Mouse (Mus musculus) kidney, embryonic 16.5 days (tissue): ENCODE measurements around the gene Igtp. TPM values are rescaled to one million over a fixed set of nuclear protein-coding genes. Genes with fewer than 3 reads are reported as not detected.
"Not testable (repeated sequence)": the region's sequence is repeated elsewhere in the genome, so short reads cannot be mapped to it uniquely, and the experiment has no call there.

Experiments used
- ATAC-seq: fragments of 200-750 bp; cut with Nextera tagmentation; 2 replicates; pipeline ENCODE4 v1.8.0; 2017; ENCODE audit warnings: moderate TSS enrichment; ENCODE audit not compliant: low FRiP score, low TSS enrichment
- H3K27ac ChIP-seq: fragments of 300-500 bp; sonication (generic); 2 replicates; pipeline ENCODE4 v1.5.1; 2014; ENCODE audit warnings: low read length
- H3K27me3 ChIP-seq: fragments of 300-500 bp; sonication (generic); 2 replicates; pipeline ENCODE4 v1.6.1; 2014; ENCODE audit warnings: low read length, control low read depth, mixed read lengths; ENCODE audit not compliant: insufficient read depth
- H3K36me3 ChIP-seq: fragments of 300-500 bp; sonication (generic); 2 replicates; pipeline ENCODE4 v1.6.1; 2014; ENCODE audit warnings: low read length, control low read depth, mixed read lengths; ENCODE audit not compliant: insufficient read depth
- H3K4me1 ChIP-seq: fragments of 300-500 bp; sonication (generic); 2 replicates; pipeline ENCODE4 v1.6.1; 2014; ENCODE audit warnings: low read length, control low read depth, mixed read lengths; ENCODE audit not compliant: insufficient read depth
- H3K4me2 ChIP-seq: fragments of 300-500 bp; sonication (generic); replicated peaks from 2 replicates; pipeline ENCODE4 v1.6.1; 2014; ENCODE audit warnings: low read depth, low read length
- H3K4me3 ChIP-seq: fragments of 300-500 bp; sonication (generic); 2 replicates; pipeline ENCODE4 v1.5.1; 2014; ENCODE audit warnings: mild to moderate bottlenecking, low read length
- H3K9ac ChIP-seq: fragments of 300-500 bp; sonication (generic); replicated peaks from 2 replicates; pipeline ENCODE4 v1.6.1; 2014; ENCODE audit warnings: low read length
- H3K9me3 ChIP-seq: fragments of 300-500 bp; sonication (generic); 2 replicates; pipeline ENCODE4 v1.6.1; 2016; ENCODE audit warnings: low read length, control low read depth
- WGBS: fragments of 180-500 bp; shearing (Covaris S2); extraction: QIAGEN DNeasy Blood & Tissue Kit; methylation state at CpG from one replicate; pipeline ENCODE4 v1.1.7; 2014; 5-methylcytosine and 5-hydroxymethylcytosine counted together
- polyA plus RNA-seq: library from polyadenylated mRNA; unstranded; fragments of >200 nt; fragmentation: Nextera tagmentation; extraction: Ambion mirVana; gene quantifications from 2 replicates; pipeline ENCODE4 v1.2.1, GENCODE M21; 2015

Igtp gene
- polyA plus RNA-seq, 1 experiment from 2014 or later = 4.5 TPM

DNA sequence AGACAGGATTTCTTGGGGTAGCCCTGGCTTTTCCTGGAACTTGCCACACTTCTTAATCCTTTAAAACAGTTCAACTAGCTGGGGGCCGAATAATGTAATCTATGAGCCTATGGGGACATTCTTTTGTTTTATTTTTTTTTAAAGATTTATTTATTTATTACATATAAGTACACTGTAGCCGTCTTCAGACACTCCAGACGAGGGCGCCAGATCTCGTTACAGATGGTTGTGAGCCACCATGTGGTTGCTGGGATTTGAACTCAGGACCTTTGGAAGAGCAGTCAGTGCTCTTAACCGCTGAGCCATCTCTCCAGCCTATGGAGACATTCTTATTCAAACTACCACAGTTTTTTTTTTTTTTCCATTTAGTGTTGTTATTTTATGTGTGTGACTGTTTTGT is 19.4 kb upstream of the Igtp start:
- not testable (repeated sequence) for H3K4me2 ChIP-seq, H3K27me3 ChIP-seq, H3K9me3 ChIP-seq, H3K27ac ChIP-seq, ATAC-seq, H3K4me3 ChIP-seq, H3K4me1 ChIP-seq, H3K9ac ChIP-seq
- H3K36me3 ChIP-seq = peaks cover 26% of the 10 kb centered on the region
- 96% methylated on average over 6 of the region's 6 CpGs for WGBS

DNA sequence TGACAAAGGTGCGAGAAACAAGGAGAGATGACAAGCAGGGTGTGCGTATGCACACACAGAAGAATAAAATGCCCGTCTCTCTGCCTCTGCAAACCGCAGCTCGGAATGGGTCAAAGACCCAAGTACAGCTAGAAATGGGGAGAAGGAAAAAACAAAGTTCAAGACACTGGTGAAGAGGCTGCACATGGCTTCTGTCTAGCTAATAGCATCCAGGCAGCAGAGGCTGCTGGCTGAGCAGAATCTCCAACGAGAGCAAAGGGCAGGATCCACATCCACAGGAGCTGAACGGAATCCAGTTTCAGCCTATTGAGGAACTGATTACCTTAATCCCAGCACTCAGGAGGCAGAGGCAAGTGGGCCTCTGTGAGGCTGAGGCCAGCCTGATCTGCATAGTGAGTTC is 18.6 kb upstream of the Igtp start:
- H3K27ac ChIP-seq = no peak overlapping the region
- WGBS = 84% methylated on average over 7 of the region's 7 CpGs
- H3K9ac ChIP-seq = no peak overlapping the region
- H3K4me1 ChIP-seq = no peaks in the 10 kb centered on the region
- peaks cover 19% of the 10 kb centered on the region for H3K36me3 ChIP-seq
- no peaks in the 10 kb centered on the region for H3K27me3 ChIP-seq
- no peak overlapping the region for H3K4me2 ChIP-seq
- H3K9me3 ChIP-seq = no peaks in the 10 kb centered on the region
- no peak for ATAC-seq
- no peak overlapping the region for H3K4me3 ChIP-seq

DNA sequence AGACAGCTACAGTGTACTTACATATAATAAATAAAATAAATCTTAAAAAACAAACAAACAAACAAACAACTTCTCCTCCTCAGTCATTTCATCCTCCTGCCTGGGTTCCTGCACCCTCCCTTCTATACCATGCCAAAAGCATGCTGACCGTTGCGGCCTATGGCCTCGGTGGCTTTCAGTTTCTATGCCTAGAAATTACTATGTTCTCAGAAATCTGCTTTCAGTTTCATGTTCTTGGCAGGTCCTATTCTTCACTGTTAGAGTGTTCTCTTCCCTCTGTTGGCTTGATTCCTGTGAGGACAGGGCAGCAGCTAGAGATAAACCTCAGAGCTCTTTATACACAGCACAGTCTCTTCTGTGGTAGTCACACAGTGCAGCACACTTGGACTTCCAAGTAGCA is 15.8 kb upstream of the Igtp start:
- 90% methylated on average over 3 of the region's 3 CpGs for WGBS
- ATAC-seq = no peak
- H3K9ac ChIP-seq = no peak overlapping the region

DNA sequence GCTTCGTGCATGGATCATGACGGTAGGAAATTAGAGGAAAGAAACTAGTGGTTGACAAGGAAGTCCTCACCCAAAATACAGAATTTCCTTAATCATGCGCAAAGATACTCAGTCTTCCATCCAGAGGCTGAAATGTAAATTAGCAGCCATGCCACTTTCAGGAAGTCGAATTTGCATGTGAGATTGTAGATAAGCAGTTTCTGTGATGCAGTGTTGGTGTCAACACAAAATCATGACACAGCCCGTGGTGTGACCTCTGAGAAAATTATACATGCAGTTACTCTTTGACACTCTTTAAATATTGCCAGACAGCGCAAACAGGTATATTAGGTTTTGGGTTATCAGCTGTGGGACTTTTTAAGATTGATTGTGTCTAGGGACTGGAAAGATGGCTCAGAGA is 9.7 kb upstream of the Igtp start:
- Histone ChIP-seq H3K4me3 (no peak overlapping the region), H3K36me3 (no peaks in the 10 kb centered on the region), H3K4me1 (peaks cover 6% of the 10 kb centered on the region), H3K27ac (no peak overlapping the region), H3K27me3 (no peaks in the 10 kb centered on the region), H3K9me3 (no peaks in the 10 kb centered on the region; the same call in 1 of the 2 replicates), H3K4me2 (no peak overlapping the region), H3K9ac (no peak overlapping the region)
- no peak for ATAC-seq
- WGBS = 88% methylated on average over 6 of the region's 6 CpGs

More for the DNA sequence above, 15.8 kb upstream of the Igtp start:
- H3K4me3 ChIP-seq = no peak overlapping the region
- no peaks in the 10 kb centered on the region for H3K9me3 ChIP-seq
- H3K4me1 ChIP-seq = no peaks in the 10 kb centered on the region
- H3K4me2 ChIP-seq = no peak overlapping the region
- 0 out of 2 replicates have a peak, but pooled peaks cover 3% of the 10 kb centered on the region for H3K36me3 ChIP-seq
- no peak overlapping the region for H3K27ac ChIP-seq
- no peaks in the 10 kb centered on the region for H3K27me3 ChIP-seq

DNA sequence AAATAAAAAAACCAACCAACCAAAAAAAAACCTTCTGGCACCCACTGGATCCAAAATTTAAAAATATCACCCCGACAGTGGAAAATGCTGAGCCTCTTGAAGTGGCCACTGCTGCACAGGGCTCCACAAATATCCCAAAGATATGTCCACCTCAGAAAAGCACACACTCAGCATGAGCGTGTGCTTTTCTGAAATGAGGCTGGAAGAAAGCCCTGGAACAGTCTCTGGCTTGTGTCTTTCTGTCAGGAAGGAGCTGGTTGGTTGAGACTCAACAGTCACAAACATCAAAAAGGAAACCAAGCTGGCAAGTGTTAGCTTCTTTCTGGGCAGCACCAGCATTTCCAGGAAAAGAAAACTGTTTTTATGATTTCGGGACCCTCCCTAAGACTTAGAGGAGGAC is 6.0 kb upstream of the Igtp start:
- no peak for ATAC-seq
- H3K4me1 ChIP-seq = peaks cover 12% of the 10 kb centered on the region
- H3K27me3 ChIP-seq = no peaks in the 10 kb centered on the region
- H3K9ac ChIP-seq = no peak overlapping the region
- H3K27ac ChIP-seq = no peak overlapping the region; the same call in 1 of the 2 replicates
- no peak overlapping the region for H3K4me2 ChIP-seq
- 73% methylated on average over 3 of the region's 3 CpGs for WGBS
- H3K36me3 ChIP-seq = no peaks in the 10 kb centered on the region
- no peaks in the 10 kb centered on the region; the same call in 1 of the 2 replicates for H3K9me3 ChIP-seq
- H3K4me3 ChIP-seq = no peak overlapping the region

DNA sequence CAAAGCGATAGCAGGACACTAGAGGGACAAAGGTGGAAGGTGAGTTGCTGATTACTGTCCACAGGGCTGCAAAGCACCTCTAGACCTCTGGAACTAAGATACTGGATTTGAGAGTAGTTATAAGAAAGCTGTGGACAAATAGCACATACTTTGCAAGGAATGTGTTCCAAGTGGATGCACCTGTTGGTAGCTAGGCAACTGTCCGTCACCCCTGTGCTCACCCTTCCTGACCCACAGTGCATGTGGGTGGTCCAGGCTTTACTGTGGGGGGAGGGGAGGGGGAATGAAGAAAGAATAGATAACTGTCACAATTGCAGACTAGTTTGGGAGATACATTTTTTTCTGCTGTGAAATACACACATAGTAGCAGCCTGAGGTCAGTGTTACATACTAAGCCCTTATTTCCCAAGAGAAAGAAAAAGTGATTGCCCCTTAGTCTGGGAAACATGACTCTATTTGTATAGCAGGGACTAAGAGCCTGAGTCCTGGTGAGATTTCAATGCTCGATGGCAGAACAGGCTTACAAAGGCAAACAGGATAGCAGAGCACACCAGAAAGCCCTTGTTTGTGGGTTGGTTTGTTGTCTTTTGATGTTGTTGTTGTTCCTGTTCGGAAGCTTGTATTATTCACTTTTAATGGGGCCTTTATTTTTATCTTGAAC is 5.4 kb upstream of the Igtp start:
- 0 out of 2 replicates have a peak overlapping the region, but pooled peaks have one; percentile 26 for H3K27ac ChIP-seq
- WGBS = 46% methylated on average over 4 of the region's 4 CpGs
- H3K36me3 ChIP-seq = no peaks in the 10 kb centered on the region
- H3K9me3 ChIP-seq = no peaks in the 10 kb centered on the region; the same call in 1 of the 2 replicates
- H3K27me3 ChIP-seq = no peaks in the 10 kb centered on the region
- H3K4me2 ChIP-seq = no peak overlapping the region
- ATAC-seq = 0 out of 2 replicates have a peak, but pooled peaks have one; percentile 69
- H3K4me1 ChIP-seq = peaks cover 12% of the 10 kb centered on the region
- no peak overlapping the region for H3K9ac ChIP-seq
- H3K4me3 ChIP-seq = no peak overlapping the region

DNA sequence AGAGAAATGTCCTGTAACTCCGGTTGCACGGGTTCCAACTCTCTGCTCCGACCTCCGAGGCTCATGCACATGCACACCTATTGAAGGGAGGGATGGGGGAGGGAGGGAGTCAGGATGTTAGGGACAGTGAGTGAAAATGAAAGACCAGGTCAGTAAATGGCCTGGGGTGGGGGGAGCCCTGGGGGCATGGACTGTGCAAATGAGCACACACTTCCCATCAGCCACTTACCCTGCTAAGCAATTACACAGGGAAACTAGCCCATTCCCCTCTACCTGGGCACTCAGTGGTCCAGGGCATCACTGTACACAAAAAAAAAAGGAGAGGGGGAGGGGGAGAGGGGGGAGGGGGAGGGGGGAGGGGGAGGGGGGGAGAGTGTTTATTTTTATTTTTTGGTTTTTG is 693 bp upstream of the Igtp start:
- H3K9ac ChIP-seq = no peak overlapping the region
- WGBS = 77% methylated on average over 4 of the region's 4 CpGs

DNA sequence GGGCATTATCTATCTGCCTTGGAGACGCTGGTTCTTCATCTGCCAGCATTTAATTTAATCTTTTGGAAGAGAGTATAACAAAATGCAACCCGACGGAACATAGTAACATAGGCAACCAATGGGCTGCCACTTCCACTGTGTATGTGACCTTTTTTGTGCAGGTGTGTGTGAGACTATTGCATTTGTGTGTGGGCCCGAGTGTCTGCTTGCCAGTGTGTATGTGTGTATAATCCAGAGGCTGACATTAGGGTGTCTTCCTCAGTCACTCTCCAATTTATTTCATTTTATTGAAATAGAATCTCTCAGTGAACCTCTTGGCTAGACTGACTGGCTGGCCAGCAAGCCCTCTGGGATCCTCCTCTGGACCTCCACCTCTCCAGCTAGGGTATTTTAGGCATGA is 870 bp downstream of the Igtp start:
- H3K9me3 ChIP-seq = no peaks in the 10 kb centered on the region
- H3K4me3 ChIP-seq = no peak overlapping the region
- H3K9ac ChIP-seq = no peak overlapping the region
- no peak for ATAC-seq
- peaks cover 3% of the 10 kb centered on the region; the same call in 1 of the 2 replicates for H3K4me1 ChIP-seq
- H3K27me3 ChIP-seq = no peaks in the 10 kb centered on the region
- H3K27ac ChIP-seq = no peak overlapping the region
- no peaks in the 10 kb centered on the region for H3K36me3 ChIP-seq
- 92% methylated on average over 4 of the region's 4 CpGs for WGBS
- H3K4me2 ChIP-seq = no peak overlapping the region

More for the DNA sequence above, 693 bp upstream of the Igtp start:
- ATAC-seq = no peak
- Histone ChIP-seq H3K27ac (no peak overlapping the region), H3K4me2 (peak overlapping the region; percentile 78), H3K4me3 (peak overlapping the region; percentile 73), H3K27me3 (no peaks in the 10 kb centered on the region), H3K4me1 (peaks cover 12% of the 10 kb centered on the region), H3K9me3 (no peaks in the 10 kb centered on the region), H3K36me3 (no peaks in the 10 kb centered on the region)

DNA sequence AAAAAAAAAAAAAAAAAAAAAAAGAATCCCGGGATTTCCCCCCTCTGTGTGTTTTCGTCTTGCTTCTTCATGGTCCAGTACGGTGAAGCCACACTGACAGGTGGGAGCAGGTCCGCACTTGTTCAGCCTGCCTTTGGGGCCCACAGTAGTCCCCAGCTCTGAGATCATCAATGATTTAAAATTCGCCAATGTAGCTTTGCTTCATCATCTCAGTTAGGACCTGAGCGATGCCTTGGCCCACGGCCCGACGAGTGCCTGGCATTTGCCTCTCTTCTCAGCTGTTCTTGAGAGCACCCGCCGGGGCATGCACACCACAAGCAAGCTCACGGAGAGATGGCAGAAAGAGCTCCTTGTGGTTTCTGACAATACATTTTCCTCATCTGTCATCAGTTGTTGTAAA is 1.7 kb downstream of the Igtp start:
- ATAC-seq = no peak
- 91% methylated on average over 12 of the region's 12 CpGs for WGBS
- no peak overlapping the region for H3K4me3 ChIP-seq
- H3K4me2 ChIP-seq = no peak overlapping the region
- no peaks in the 10 kb centered on the region for H3K36me3 ChIP-seq
- H3K9ac ChIP-seq = no peak overlapping the region
- no peak overlapping the region for H3K27ac ChIP-seq
- H3K9me3 ChIP-seq = no peaks in the 10 kb centered on the region
- no peaks in the 10 kb centered on the region for H3K27me3 ChIP-seq
- no peaks in the 10 kb centered on the region for H3K4me1 ChIP-seq

DNA sequence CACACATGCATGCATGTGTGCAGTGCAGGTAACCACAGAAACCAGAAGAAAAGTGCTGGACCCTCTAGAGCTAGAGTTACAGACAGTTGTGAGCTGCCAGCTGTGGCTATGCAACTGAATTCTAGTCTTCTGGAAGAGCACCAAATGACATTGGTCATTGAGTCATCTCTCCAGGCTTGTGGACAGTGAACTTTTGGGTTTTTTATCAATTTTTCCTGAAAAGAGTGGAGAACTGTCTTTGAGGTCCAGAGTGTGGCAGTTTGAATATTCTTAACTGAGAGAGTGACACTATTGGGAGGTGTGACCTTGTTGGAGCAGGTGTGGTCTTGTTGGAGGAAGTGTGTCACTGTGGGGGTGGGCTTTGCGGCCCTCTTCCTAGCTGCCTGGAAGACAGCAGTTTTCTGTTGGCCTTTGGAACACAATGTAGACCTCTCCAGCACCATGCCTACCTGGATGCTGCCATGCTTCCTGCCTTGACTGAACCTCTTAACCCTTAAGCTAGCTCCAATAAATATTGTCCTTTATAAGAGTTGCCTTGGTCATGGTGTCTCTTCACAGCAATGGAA is 11.0 kb downstream of the Igtp start:
- Histone ChIP-seq H3K4me2 (no peak overlapping the region), H3K27ac (no peak overlapping the region), H3K27me3 (no peaks in the 10 kb centered on the region), H3K9me3 (no peaks in the 10 kb centered on the region), H3K9ac (no peak overlapping the region), H3K4me3 (no peak overlapping the region), H3K36me3 (no peaks in the 10 kb centered on the region), H3K4me1 (0 out of 2 replicates have a peak, but pooled peaks cover 4% of the 10 kb centered on the region)
- 96% methylated on average over 1 of the region's 1 CpGs for WGBS
- no peak for ATAC-seq
